Mouse (Mus musculus) cerebellum, adult 9-10 months (tissue): ENCODE results near the gene Kcne1.

Source experiments
- DNase-seq: peaks from one replicate; pipeline ENCODE4 v3.0.0; 2022

Kcne1 gene

GRCm38 (mm10) chr16:92355982-92356381 lies 3.3 kb downstream of the Kcne1 start:
- no peak for DNase-seq

- DNase-seq = no peak
Measured at GRCm38 (mm10) chr16:92355366-92355765, 3.9 kb downstream of the Kcne1 start.

GRCm38 (mm10) chr16:92353897-92354296 lies 5.4 kb downstream of the Kcne1 start:
- no peak for DNase-seq

GRCm38 (mm10) chr16:92353295-92353694 lies 6.0 kb downstream of the Kcne1 start:
- DNase-seq = no peak

- DNase-seq = peak; percentile 44
Measured at GRCm38 (mm10) chr16:92348941-92349340, 10.3 kb downstream of the Kcne1 start.

- no peak for DNase-seq
Measured at GRCm38 (mm10) chr16:92346297-92346916, 12.9 kb downstream of the Kcne1 start.

GRCm38 (mm10) chr16:92345177-92345576 lies 14.1 kb downstream of the Kcne1 start:
- DNase-seq = no peak

DNA sequence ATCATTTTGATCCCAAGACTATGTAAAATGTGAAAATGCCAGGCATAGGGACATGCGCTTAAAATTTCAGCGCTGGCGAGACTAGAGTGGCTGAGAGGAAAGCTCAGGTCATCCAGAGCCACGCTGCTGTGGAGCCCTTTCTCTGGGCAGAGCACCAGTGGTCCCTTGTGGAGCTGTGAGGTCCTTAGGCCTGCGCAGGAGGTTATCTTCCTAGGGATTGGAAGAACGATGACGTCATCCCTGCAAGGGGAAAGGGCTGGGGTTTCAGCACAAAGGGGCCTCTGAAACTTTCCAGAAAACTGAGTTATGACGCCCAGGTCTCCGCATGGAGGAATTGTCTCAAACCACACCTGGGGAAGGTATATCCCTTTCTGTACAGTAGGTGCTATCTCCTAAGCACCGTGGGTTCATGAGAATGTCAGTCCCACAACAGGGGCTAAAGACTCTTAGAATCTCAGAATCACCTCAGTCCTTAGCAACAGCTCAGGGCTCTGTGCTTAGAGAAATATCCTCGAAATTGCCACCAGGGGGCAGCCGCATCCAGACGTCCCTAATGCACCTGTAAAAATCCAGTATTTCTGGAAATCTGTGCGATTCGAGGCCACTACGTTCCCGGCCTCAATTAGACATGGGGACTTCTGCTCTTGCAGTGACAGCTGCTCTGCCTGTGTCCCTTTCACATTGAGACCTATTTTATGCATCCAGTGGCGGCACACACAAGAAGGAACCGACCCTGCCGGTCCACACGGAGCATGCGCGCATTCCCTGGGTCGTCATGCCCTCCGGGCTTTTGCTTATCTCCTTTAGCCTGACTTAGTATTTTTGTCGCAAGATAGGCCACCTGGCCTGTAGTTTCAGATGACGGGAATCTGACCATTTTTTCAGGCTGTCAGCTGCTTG lies 18.4 kb downstream of the Kcne1 start:
- DNase-seq = peak; percentile 76

- peak; percentile 87 for DNase-seq
Measured at GRCm38 (mm10) chr16:92336280-92336679, 23.0 kb downstream of the Kcne1 start.

DNA sequence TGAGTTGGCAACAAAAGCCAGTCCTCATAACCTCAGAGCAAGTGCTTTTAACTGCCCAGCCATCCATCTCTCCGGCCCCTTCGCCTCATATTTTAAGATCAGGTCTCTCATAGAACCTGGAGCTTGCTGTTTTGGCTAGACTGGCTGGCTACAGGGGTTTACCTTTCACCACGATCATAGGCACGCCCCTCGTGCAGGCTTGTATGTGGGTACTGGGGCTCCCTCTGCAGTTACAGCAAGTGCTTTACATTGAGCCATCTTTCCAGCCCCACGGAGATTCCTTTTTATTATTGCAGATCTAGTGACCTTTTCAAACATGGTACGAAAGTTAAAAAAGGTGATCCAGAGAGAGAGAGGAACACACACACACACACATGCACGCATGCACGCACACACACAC lies 24.7 kb downstream of the Kcne1 start:
- no peak for DNase-seq

DNA sequence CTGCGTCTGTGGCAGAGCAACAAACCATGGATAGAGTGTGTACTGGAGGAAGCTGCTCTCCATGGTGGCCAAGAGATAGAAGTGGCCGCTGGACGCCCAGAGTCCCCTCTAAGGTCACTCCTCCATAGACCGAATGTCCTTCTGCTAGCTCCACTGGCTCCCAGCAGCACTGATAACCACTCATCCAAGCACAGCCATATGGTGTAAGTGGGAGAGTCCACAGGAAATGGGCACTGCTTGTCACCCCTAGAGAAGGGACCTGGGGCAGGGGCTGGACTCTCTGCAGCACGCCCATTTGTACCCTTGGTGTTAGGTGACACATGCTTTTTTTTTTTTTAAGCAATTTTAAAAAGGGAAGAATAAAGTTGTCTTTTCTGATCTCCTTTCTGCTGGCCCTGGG lies 28.3 kb downstream of the Kcne1 start:
- DNase-seq = peak; percentile 70

- DNase-seq = peak; percentile 84
Measured at GRCm38 (mm10) chr16:92327911-92328310, 31.4 kb downstream of the Kcne1 start.

- DNase-seq = no peak
Measured at GRCm38 (mm10) chr16:92325062-92325406, 34.2 kb downstream of the Kcne1 start.

GRCm38 (mm10) chr16:92324309-92325061 lies 34.8 kb downstream of the Kcne1 start:
- DNase-seq = no peak

DNA sequence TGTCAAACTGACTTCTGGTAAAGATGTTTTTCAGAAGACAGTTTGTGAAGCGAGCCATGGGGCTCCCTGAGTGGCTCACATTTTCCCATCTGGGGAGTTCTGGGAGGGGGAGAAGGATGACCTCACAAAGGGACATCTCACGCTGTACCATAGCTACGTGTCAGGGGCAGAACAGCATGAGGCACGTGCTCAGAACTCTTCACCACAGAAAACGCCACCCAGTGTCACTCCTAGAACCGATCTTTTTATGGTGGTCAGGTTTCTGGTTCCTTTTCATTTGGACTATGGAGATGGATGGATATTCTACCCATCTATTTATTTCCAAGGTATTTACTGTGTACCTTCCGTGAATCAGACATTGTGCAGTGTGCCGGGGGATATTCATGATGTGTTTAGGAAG lies 37.9 kb downstream of the Kcne1 start, which contains the start of gene Fam243:
Gene Fam243, minus strand, starts transcription at position 101 of the 400 bp plus-strand sequence.
- DNase-seq = no peak

DNA sequence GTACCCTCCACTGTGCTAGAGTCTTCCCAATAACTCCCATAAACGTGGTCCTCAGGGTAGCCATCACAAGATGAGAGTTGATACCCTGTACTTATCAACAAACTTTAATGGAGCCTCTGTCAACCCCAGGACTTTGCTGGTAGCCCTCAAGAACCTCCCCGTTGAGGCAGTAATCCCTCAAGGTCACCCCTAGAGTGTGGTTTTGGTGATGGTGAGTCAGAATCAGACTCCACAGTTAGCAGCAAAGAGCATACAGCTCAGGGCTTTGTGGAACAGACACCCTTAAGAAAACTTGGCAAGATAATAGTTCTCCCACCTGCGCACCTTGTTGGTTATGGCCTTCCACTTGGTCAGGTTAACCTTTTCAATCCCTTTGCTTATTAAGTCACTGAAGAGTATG lies 38.9 kb downstream of the Kcne1 start:
- DNase-seq = no peak

DNA sequence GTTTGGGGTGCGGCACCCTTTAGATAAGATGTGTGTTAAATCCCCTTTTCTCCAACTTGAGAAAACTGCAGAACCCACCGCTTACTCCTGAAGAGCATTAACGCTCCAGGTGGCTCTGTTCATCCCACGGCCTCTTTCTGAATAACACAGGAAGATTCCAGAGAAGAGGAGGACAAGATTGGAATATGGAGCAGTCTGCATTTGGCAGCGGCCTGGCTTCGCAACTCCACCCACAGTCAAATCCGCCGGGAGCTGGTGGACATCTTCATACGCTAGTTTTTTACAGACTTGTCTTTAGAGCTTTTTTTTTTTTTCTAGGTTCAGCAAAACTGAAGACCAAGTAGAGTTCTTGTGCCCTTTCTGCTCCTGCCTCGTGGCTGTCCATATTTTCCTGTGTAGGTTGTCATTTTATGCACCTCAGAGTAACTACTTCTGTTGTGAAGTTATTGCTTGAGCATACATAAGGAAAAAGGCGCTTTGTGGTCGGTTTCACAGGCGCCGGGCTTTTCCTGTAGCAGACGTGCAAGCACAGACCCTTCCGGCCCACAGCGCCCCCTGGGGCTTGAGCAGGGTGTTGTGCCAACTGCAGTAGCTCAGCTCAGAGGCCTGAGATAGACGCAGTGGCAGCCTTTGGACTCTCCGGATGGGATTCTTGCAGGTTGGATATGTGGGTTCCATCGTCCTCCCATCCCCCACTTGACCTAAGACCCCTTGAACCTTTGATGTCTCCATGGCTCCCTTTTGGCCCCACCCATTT lies 39.7 kb downstream of the Kcne1 start:
- DNase-seq = no peak

DNA sequence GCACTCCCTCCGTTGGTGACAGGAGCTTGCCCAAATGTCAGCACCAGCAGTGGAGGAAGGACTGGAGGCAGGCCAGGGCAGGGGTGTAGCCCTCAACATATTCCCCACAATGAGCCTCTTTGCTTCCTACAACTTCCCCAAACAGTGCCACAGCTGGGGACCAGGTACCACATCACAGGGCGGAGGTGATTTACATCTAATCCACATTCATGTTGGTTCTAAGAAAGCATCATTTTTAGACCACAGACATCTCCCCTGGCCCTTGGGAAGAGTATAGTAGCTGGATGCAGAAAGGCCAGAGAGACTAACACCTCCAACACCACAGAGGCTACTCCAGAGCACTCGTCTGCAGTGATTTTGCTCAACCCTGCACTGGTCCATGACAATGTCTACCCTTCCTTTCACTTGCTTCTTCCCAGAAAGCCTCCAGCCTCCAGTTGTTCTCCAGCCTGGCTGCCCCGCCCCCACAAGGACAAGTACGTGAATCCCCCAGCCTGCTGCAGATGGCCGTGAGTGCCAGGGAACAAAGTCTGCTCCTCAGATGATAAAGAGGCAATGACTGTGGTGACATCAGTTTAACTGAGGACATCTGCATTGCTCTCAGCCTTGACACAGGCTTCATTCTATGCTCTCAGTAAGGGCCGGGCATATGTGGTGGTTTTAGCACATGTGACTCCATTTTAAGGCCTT lies 43.1 kb downstream of the Kcne1 start:
- DNase-seq = no peak

- peak; percentile 71 for DNase-seq
Measured at GRCm38 (mm10) chr16:92313953-92314741, 45.1 kb downstream of the Kcne1 start.

GRCm38 (mm10) chr16:92309126-92309525 lies 50.1 kb downstream of the Kcne1 start:
- no peak for DNase-seq

DNA sequence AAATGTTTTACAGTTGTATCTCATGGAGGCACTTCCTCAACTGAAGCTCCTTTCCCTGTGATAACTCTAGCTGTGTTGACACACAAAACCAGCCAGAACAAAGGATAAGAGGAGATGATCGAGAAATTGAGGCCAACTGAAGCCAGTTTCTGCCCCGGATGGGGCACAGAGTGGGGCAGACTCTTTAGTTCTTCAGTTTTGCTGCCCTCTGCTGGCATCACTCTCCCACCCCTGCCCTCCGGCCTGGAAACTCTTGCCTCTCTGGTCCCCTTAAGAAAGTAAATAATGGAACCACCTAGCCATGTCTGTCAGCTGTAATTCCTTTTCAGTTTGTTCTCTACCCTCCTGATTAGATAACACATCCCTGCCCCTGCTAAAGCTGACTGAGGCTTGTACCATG lies 51.3 kb downstream of the Kcne1 start:
- no peak for DNase-seq
